Mouse (Mus musculus) kidney, adult 2 months (tissue): ENCODE results near the gene Ercc2.

Experiments
- CTCF ChIP-seq: fragments of 200-500 bp; conservative IDR thresholded peaks from 2 replicates; pipeline ENCODE4 v1.5.1; 2011; ENCODE audit warnings: low read depth, mild to moderate bottlenecking, control low read depth, low read length, moderate library complexity, mixed read lengths; ENCODE audit not compliant: insufficient read depth, insufficient read length
- POLR2A ChIP-seq: fragments of 200-500 bp; IDR thresholded peaks from one replicate; pipeline ENCODE4 v1.6.1; 2011; ENCODE audit warnings: low read depth, low read length, control low read depth

DNA sequence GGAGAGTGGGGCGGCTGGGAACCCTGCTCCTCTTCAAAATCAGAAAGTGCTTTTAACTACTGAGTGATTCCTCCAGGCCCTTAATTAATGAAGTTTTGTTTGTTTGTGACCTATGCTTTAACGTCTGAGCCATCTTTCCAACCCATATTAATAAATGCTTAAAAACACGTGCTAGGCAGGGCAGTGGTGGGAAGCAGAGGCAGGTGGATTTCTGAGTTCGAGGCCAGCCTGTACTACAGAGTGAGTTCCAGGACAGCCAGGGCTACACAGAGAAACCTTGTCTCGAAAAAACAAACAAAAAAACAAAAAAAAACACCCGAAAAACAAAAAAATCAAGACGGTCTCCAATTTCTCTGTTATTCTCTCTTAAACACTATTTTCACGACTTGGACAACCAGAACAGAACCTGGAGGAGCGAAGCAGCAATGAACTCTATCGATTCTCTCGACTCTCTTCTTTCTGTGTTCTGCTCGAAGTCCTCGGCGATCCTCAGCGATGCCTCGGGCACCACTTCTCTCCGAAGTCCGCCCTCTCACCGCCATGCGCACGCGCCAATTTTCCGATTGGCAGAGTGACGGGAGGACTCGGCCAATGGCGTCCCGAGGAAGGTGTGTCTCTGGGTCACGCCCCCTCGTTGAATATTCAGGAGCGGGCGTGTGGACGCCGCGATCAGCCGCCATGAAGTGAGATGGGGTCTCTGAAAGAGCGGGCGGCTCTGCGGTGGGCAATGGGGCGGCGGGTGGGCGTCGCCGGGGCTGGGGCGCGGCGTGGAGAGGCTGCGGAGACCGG lies at the start of gene Ercc2:
- TF ChIP-seq CTCF (no peak), POLR2A (no peak)
